Mouse (Mus musculus) MEL (cell line): ENCODE measurements around the gene Olfr1265. TPM values are rescaled to one million over a fixed set of nuclear protein-coding genes. Genes with fewer than 3 reads are reported as not detected.

Experiments
- polyA plus RNA-seq, 2 experiments: library from polyadenylated mRNA; stranded (reverse) in 1 of 2; unstranded in 1 of 2; fragments of >175 nt in 1 of 2; fragments of >200 nt in 1 of 2; gene quantifications; 2 replicates each; pipeline versions ENCODE4 v1.2.1 to v1.2.4; 2012; ENCODE audit warnings: low replicate concordance in 2 of 2, low read depth in 1 of 2; ENCODE audit not compliant: insufficient read length in 2 of 2, insufficient read depth in 1 of 2, missing spikeins in 1 of 2
- total RNA-seq: library from RNA; depleted of rRNA; stranded (reverse); fragments of 300-350 nt; gene quantifications from 2 replicates; pipeline ENCODE4 v1.2.3, GENCODE M21; 2012; rRNA removed

Gene Olfr1265
- total and polyA plus RNA-seq, 3 experiments: 0.06 TPM; not detected in 2

Other genes starting within 250 kb of the Olfr1265 start
- not detected in 2 replicates for gene Olfr1254, start 241.7 kb upstream of the Olfr1265 start, total RNA-seq
- gene Olfr1254, start 241.7 kb upstream of the Olfr1265 start, polyA plus RNA-seq: not detected
- gene Olfr1255, start 223.3 kb upstream of the Olfr1265 start, total RNA-seq: not detected in 2 replicates
- not detected for gene Olfr1255, start 223.3 kb upstream of the Olfr1265 start, polyA plus RNA-seq
- gene Olfr1256, start 193.8 kb upstream of the Olfr1265 start, total RNA-seq: not detected in 2 replicates
- gene Olfr1256, start 193.8 kb upstream of the Olfr1265 start, polyA plus RNA-seq: not detected
- gene Olfr48, start 187.1 kb upstream of the Olfr1265 start, total RNA-seq: not detected in 2 replicates
- gene Olfr48, start 187.1 kb upstream of the Olfr1265 start, polyA plus RNA-seq: not detected
- gene Olfr1257, start 156.9 kb upstream of the Olfr1265 start, total RNA-seq: not detected in 2 replicates
- gene Olfr1257, start 156.9 kb upstream of the Olfr1265 start, polyA plus RNA-seq: not detected
- not detected in 2 replicates for gene Olfr1258, start 108.0 kb upstream of the Olfr1265 start, total RNA-seq
- not detected for gene Olfr1258, start 108.0 kb upstream of the Olfr1265 start, polyA plus RNA-seq
- not detected in 2 replicates for gene Olfr1259, start 86.7 kb upstream of the Olfr1265 start, total RNA-seq
- not detected for gene Olfr1259, start 86.7 kb upstream of the Olfr1265 start, polyA plus RNA-seq
- gene Olfr1260, start 61.0 kb upstream of the Olfr1265 start, total RNA-seq: not detected in 2 replicates
- not detected for gene Olfr1260, start 61.0 kb upstream of the Olfr1265 start, polyA plus RNA-seq
- not detected in 2 replicates for gene Olfr1261, start 44.1 kb upstream of the Olfr1265 start, total RNA-seq
- gene Olfr1261, start 44.1 kb upstream of the Olfr1265 start, polyA plus RNA-seq: not detected
- not detected in 2 replicates for gene Olfr1262, start 35.2 kb upstream of the Olfr1265 start, total RNA-seq
- not detected for gene Olfr1262, start 35.2 kb upstream of the Olfr1265 start, polyA plus RNA-seq
- gene Olfr1263, start 23.2 kb upstream of the Olfr1265 start, total RNA-seq: not detected in 2 replicates
- not detected for gene Olfr1263, start 23.2 kb upstream of the Olfr1265 start, polyA plus RNA-seq
- not detected in 2 replicates for gene Olfr1264, start 9.8 kb upstream of the Olfr1265 start, total RNA-seq
- gene Olfr1264, start 9.8 kb upstream of the Olfr1265 start, polyA plus RNA-seq: not detected
- not detected in 2 replicates for gene Olfr140, start 28.3 kb downstream of the Olfr1265 start, total RNA-seq
- gene Olfr140, start 28.3 kb downstream of the Olfr1265 start, polyA plus RNA-seq: not detected
- gene Olfr1269, start 86.1 kb downstream of the Olfr1265 start, total RNA-seq: not detected in 2 replicates
- gene Olfr1269, start 86.1 kb downstream of the Olfr1265 start, polyA plus RNA-seq: not detected
- gene Olfr32, start 107.0 kb downstream of the Olfr1265 start, total RNA-seq: not detected in 2 replicates
- gene Olfr32, start 107.0 kb downstream of the Olfr1265 start, polyA plus RNA-seq: not detected
- not detected in 2 replicates for gene Olfr1270, start 117.8 kb downstream of the Olfr1265 start, total RNA-seq
- gene Olfr1270, start 117.8 kb downstream of the Olfr1265 start, polyA plus RNA-seq: not detected
- not detected in 2 replicates for gene Olfr1506, start 189.2 kb downstream of the Olfr1265 start, total RNA-seq
- not detected for gene Olfr1506, start 189.2 kb downstream of the Olfr1265 start, polyA plus RNA-seq
- not detected in 2 replicates for gene Olfr142, start 222.3 kb downstream of the Olfr1265 start, total RNA-seq
- gene Olfr142, start 222.3 kb downstream of the Olfr1265 start, polyA plus RNA-seq: not detected
- not detected in 2 replicates for gene Olfr1271, start 235.7 kb downstream of the Olfr1265 start, total RNA-seq
- gene Olfr1271, start 235.7 kb downstream of the Olfr1265 start, polyA plus RNA-seq: not detected